Mouse (Mus musculus): ENCODE data around the gene Magea4.

Gene Magea4

DNA sequence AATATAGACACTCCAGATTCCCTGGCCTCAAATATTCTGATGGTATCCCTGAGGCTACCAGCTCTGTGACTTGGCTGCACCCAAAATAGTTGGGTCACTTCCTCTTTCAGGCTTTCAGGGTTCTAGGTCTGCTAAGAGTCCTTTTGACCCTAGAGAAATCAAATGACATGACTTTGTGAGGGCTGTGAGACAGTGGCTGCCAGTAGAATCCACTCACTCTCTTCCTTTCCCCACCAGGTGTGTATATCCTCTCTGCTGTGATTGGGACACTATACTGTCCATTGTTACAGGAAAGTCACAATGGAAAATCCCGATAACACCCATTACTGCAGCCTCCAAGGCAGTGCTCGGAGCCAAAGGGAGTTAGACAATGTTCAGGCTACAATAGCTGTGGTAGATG, at the start of gene Magea4:
Gene Magea4 (plus strand): TSS at position 301 of the 400 bp plus-strand sequence.
- DNase-seq, result no peak

DNA sequence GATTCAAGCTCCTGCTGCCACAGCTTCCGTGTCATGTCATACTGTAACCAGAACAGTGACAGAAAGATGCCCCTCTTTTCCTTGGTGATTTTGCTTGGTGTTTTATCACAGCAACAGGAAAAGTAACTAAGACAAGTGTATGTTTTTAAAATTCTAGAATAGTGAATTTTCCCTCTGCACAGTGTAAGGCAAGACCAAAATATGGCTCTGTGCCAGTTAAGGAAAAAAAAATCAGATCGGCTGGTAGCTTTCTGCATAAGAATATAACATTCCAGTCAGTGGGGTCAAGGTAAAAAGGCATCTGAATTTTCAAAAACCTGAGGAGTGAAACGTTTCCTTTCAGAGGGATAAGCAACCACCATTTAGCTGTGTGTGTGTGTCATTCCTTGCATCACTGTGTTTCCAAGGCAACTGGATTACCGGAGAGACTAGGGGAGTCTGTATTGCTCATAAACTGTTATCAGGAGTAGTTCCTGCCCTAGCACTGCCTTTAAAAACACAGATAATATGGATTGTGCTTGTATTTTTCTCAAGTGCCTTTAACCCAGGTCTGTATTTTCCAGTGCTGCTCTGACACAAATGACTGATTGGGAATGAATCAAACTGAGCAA, 18.8 kb upstream of the Magea4 start:
- no peak for DNase-seq

DNA sequence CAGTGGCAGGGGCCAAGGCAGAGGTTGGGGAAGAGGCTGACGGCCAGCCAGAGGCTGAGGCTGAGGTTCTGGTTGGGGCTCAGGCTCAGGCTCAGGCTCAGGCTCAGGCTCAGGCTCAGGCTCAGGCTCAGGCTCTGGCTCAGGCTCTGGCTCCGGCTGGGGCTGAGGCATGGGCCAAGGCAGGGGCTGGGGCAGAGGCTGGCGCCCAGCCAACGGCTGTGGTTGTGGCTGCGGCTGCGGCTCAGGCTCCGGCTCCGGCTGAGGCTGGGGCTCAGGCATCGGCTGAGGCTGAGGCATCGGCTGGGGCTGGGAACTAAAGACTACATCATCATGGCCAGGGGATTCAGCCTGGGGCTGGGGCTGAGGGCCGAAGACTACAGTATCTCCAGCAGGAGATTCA, 48.8 kb downstream of the Magea4 start:
- DNase-seq, result no peak
